Mouse (Mus musculus): ENCODE data around the gene Lclat1. TPM values are rescaled to one million over a fixed set of nuclear protein-coding genes. Genes with fewer than 3 reads are reported as not detected.
A peak's percentile ranks its signal among the peaks of the same experiment; 100 is the strongest.

The Lclat1 gene
- total and polyA plus RNA-seq, 3 experiments, result 9.6 to 10.5 TPM; not detected in 1

DNA sequence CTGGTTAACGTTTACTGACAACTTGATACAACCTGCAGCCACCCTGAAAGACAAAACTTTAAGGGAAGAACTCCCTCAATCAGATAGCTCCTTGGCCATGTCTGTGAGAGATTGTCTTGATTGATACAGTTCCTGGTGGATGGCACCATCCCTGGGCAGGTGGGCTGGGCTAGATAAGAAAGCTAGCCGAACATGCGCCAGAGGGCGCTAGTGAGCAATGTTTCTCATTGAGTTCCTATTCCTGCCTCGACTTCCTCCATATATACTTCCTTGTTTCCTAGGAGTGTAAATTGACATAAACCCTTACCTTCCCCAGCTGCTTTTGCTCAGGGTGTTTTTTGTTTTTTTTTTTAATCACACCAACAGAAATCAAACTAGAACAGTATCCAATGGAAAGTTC is 11.3 kb upstream of the Lclat1 start:
- DNase-seq (ENCODE audit: low read depth, low spot score), result peak; percentile 81

GRCm38 (mm10) chr17:73098636-73099035 is 9.1 kb upstream of the Lclat1 start:
- Histone ChIP-seq H3K27me3 (ENCODE audit: control insufficient read depth in 1 of 2, insufficient read depth in 2 of 2, low read length in 2 of 2) (no peaks in the 10 kb centered on the region; a peak in 1 of 4 replicates), H3K9ac (ENCODE audit: control insufficient read depth, low read depth, low read length, poor library complexity, severe bottlenecking) (no peak overlapping the region), H3K4me1 (ENCODE audit: control insufficient read depth in 1 of 2, insufficient read depth in 2 of 2, low read length in 2 of 2) (peaks cover 0 to 15% of the 10 kb centered on the region in 2 experiments; a peak in 2 of 4 replicates), H3K27ac (ENCODE audit: control insufficient read depth, low read depth, low read length) (no peak overlapping the region), H3K4me3 (ENCODE audit: control insufficient read depth in 1 of 2, insufficient read depth in 1 of 2, low read depth in 2 of 2, low read length in 2 of 2) (no peak overlapping the region), H3K36me3 (ENCODE audit: control insufficient read depth in 1 of 2, insufficient read depth in 2 of 2, low read length in 2 of 2) (peaks cover 0 to 7% of the 10 kb centered on the region in 2 experiments; a peak in 2 of 4 replicates), H3K79me2 (ENCODE audit: control insufficient read depth, insufficient read depth, low read length, poor library complexity) (no peaks in the 10 kb centered on the region), H3K9me3 (replicated peaks; ENCODE audit: insufficient read depth, low read length) (no peaks in the 10 kb centered on the region)
- no peak for TF ChIP-seq ZNF384 (IDR thresholded peaks at IDR 0.05; ENCODE audit: low read depth, low read length)
- TF ChIP-seq TBP (IDR thresholded peaks at IDR 0.05; ENCODE audit: low read depth, low read length), result no peak
- TF ChIP-seq MYC (IDR thresholded peaks at IDR 0.05; ENCODE audit: low read depth, low read length), result no peak
- TF ChIP-seq GATA1 (IDR thresholded peaks at IDR 0.05; ENCODE audit: low read depth, low read length), result no peak
- no peak for TF ChIP-seq POLR2AphosphoS2 (IDR thresholded peaks at IDR 0.05; ENCODE audit: low read length)
- TF ChIP-seq CHD1 (IDR thresholded peaks at IDR 0.05; ENCODE audit: low read depth, low read length), result no peak
- no peak for TF ChIP-seq NRF1 (IDR thresholded peaks at IDR 0.05; ENCODE audit: insufficient read depth, low read depth, low read length, poor library complexity, severe bottlenecking)
- TF ChIP-seq EP300 (IDR thresholded peaks at IDR 0.05; ENCODE audit: low read depth in 1 of 2, low read length in 2 of 2), result no peak
- TF ChIP-seq MEF2A (IDR thresholded peaks at IDR 0.05; ENCODE audit: extremely low read depth, insufficient replicate concordance, low read depth, low read length, poor library complexity, severe bottlenecking), result no peak
- no peak for TF ChIP-seq MAZ (IDR thresholded peaks at IDR 0.05; ENCODE audit: low read depth, low read length)
- TF ChIP-seq RAD21 (IDR thresholded peaks at IDR 0.05; ENCODE audit: low read depth, low read length), result no peak
- TF ChIP-seq UBTF (IDR thresholded peaks at IDR 0.05; ENCODE audit: borderline replicate concordance, insufficient read depth, low read depth, low read length), result no peak
- TF ChIP-seq USF1 (IDR thresholded peaks at IDR 0.05; ENCODE audit: low read depth, low read length), result no peak
- DNase-seq (ENCODE audit: low read depth, low spot score), result no peak

More for the DNA sequence above, 11.3 kb upstream of the Lclat1 start:
- H3K4me3 ChIP-seq (ENCODE audit: control insufficient read depth in 1 of 2, insufficient read depth in 1 of 2, low read depth in 2 of 2, low read length in 2 of 2), result no peak overlapping the region
- H3K79me2 ChIP-seq (ENCODE audit: control insufficient read depth, insufficient read depth, low read length, poor library complexity), result no peaks in the 10 kb centered on the region
- no peaks in the 10 kb centered on the region for H3K9me3 ChIP-seq (replicated peaks; ENCODE audit: insufficient read depth, low read length)
- no peak overlapping the region for H3K9ac ChIP-seq (ENCODE audit: control insufficient read depth, low read depth, low read length, poor library complexity, severe bottlenecking)
- no peak overlapping the region for H3K27ac ChIP-seq (ENCODE audit: control insufficient read depth, low read depth, low read length)
- H3K36me3 ChIP-seq (ENCODE audit: control insufficient read depth in 1 of 2, insufficient read depth in 2 of 2, low read length in 2 of 2), result peaks cover 0 to 7% of the 10 kb centered on the region in 2 experiments; a peak in 2 of 4 replicates
- peaks cover 0 to 15% of the 10 kb centered on the region in 2 experiments; a peak in 2 of 4 replicates for H3K4me1 ChIP-seq (ENCODE audit: control insufficient read depth in 1 of 2, insufficient read depth in 2 of 2, low read length in 2 of 2)
- no peaks in the 10 kb centered on the region for H3K27me3 ChIP-seq (ENCODE audit: control insufficient read depth in 1 of 2, insufficient read depth in 2 of 2, low read length in 2 of 2)
- TF ChIP-seq ELF1 (IDR thresholded peaks at IDR 0.05; ENCODE audit: low read depth, low read length) (0 out of 2 replicates have a peak, but pooled peaks have one; percentile 55), ZNF384 (IDR thresholded peaks at IDR 0.05; ENCODE audit: low read depth, low read length) (no peak), KAT2A (conservative IDR thresholded peaks at IDR 0.05; ENCODE audit: low read depth, low read length) (no peak), ETS1 (IDR thresholded peaks at IDR 0.05; ENCODE audit: low read depth, low read length) (no peak), CHD2 (IDR thresholded peaks at IDR 0.05; ENCODE audit: low read length) (no peak), TCF12 (IDR thresholded peaks at IDR 0.05; ENCODE audit: low read depth, low read length) (no peak), ZKSCAN1 (IDR thresholded peaks at IDR 0.05; ENCODE audit: low read depth, low read length) (no peak), GATA1 (IDR thresholded peaks at IDR 0.05; ENCODE audit: low read depth, low read length) (peak; percentile 77), USF2 (IDR thresholded peaks at IDR 0.05; ENCODE audit: borderline replicate concordance in 1 of 2, insufficient read depth in 1 of 2, low read depth in 1 of 2, low read length in 2 of 2) (no peak), HCFC1 (IDR thresholded peaks at IDR 0.05; ENCODE audit: low read depth, low read length) (no peak), POLR2AphosphoS5 (IDR thresholded peaks at IDR 0.05; ENCODE audit: borderline replicate concordance, low read depth, low read length) (no peak), USF1 (IDR thresholded peaks at IDR 0.05; ENCODE audit: low read depth, low read length) (no peak), CHD1 (IDR thresholded peaks at IDR 0.05; ENCODE audit: low read depth, low read length) (no peak), RCOR1 (IDR thresholded peaks at IDR 0.05; ENCODE audit: low read depth, low read length) (no peak), CTCF (IDR thresholded peaks at IDR 0.05 in 2 of 3, conservative IDR thresholded peaks at IDR 0.05 in 1 of 3; ENCODE audit: control insufficient read depth in 1 of 3, insufficient read depth in 1 of 3, low read depth in 2 of 3, low read length in 3 of 3, poor library complexity in 1 of 3, severe bottlenecking in 1 of 3) (peak; percentile 75 to 85 (median 75)), TAL1 (IDR thresholded peaks at IDR 0.05; ENCODE audit: low read length) (0 out of 2 replicates have a peak, but pooled peaks have one; percentile 20), MAFK (IDR thresholded peaks at IDR 0.05; ENCODE audit: borderline replicate concordance, low read depth, low read length) (no peak), SMC3 (IDR thresholded peaks at IDR 0.05; ENCODE audit: low read depth, low read length) (peak; percentile 72), RAD21 (IDR thresholded peaks at IDR 0.05; ENCODE audit: low read depth, low read length) (peak; percentile 52), ZMIZ1 (IDR thresholded peaks at IDR 0.05; ENCODE audit: low read depth, low read length) (no peak), POLR2AphosphoS2 (IDR thresholded peaks at IDR 0.05; ENCODE audit: low read length) (no peak), MYB (IDR thresholded peaks at IDR 0.05; ENCODE audit: low read depth, low read length) (no peak), MEF2A (IDR thresholded peaks at IDR 0.05; ENCODE audit: extremely low read depth, insufficient replicate concordance, low read depth, low read length, poor library complexity, severe bottlenecking) (no peak), JUND (IDR thresholded peaks at IDR 0.05; ENCODE audit: low read depth, low read length) (no peak), UBTF (IDR thresholded peaks at IDR 0.05; ENCODE audit: borderline replicate concordance, insufficient read depth, low read depth, low read length) (no peak), E2F4 (IDR thresholded peaks at IDR 0.05; ENCODE audit: borderline replicate concordance, low read depth, low read length) (no peak), NRF1 (IDR thresholded peaks at IDR 0.05; ENCODE audit: insufficient read depth, low read depth, low read length, poor library complexity, severe bottlenecking) (no peak), EP300 (IDR thresholded peaks at IDR 0.05; ENCODE audit: low read depth in 1 of 2, low read length in 2 of 2) (no peak), MAX (IDR thresholded peaks at IDR 0.05; ENCODE audit: low read length) (no peak), SIN3A (IDR thresholded peaks at IDR 0.05; ENCODE audit: low read length) (no peak), MYC (IDR thresholded peaks at IDR 0.05; ENCODE audit: low read depth, low read length) (no peak), ZC3H11A (IDR thresholded peaks at IDR 0.05; ENCODE audit: low read depth, low read length) (no peak; the same call in 1 of the 2 replicates), MXI1 (IDR thresholded peaks at IDR 0.05; ENCODE audit: low read depth, low read length) (no peak), NELFE (IDR thresholded peaks at IDR 0.05; ENCODE audit: low read depth, low read length) (no peak), POLR2A (IDR thresholded peaks at IDR 0.05; ENCODE audit: control insufficient read depth in 1 of 2, insufficient read depth in 1 of 2, low read depth in 1 of 2, low read length in 2 of 2, poor library complexity in 1 of 2) (no peak), BHLHE40 (IDR thresholded peaks at IDR 0.05; ENCODE audit: borderline replicate concordance, low read depth, low read length) (no peak), TBP (IDR thresholded peaks at IDR 0.05; ENCODE audit: low read depth, low read length) (0 out of 2 replicates have a peak, but pooled peaks have one; percentile 28), MAZ (IDR thresholded peaks at IDR 0.05; ENCODE audit: low read depth, low read length) (no peak)

All from MEL (cell line).